Mouse (Mus musculus) C2C12 (cell line): ENCODE measurements at regions not wholly inside any gene's neighbourhood (a gene's known extent, or its start where the extent isn't known, plus 50 kb on each side); places are given as distances from the start of the nearest gene placed in this dataset.

Source experiments
- CEBPB ChIP-seq: IDR thresholded peaks from one replicate; pipeline ENCODE4 v1.6.1; 2011; ENCODE audit warnings: low read depth, mild to moderate bottlenecking, control low read depth, moderate library complexity
- CTCF ChIP-seq: IDR thresholded peaks from one replicate; pipeline ENCODE4 v1.5.1; 2011; ENCODE audit not compliant: control insufficient read depth, insufficient read depth, insufficient read length
- MAX ChIP-seq: IDR thresholded peaks from one replicate; pipeline ENCODE4 v1.6.1; 2011; ENCODE audit warnings: mild to moderate bottlenecking, control low read depth
- MYOG ChIP-seq: IDR thresholded peaks from one replicate; pipeline ENCODE4 v1.6.1; 2011; ENCODE audit not compliant: control insufficient read depth, insufficient read length; ENCODE audit errors: extremely low read depth
- USF1 ChIP-seq: IDR thresholded peaks from one replicate; pipeline ENCODE4 v1.6.1; 2011; ENCODE audit warnings: low read depth, mild to moderate bottlenecking, control low read depth, moderate library complexity

DNA sequence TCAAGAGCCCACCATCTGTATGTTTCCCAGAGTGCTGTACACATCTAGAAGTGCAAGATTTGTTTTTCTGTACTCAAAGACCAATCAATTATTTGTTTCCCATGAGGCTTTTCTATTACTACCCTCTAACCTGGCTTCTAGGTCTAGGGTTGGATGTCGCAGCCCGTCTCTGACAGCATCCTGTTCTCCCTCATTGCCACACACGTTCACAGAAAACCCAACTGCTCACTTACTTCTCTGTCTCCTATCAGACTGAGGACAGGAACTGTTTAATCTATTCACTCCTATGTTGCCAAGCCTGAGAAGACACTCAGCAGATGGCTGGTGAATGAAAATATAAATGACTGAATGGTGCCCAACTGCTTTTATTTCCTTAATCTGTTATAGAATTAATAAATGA, 109.6 kb upstream of the Pcgf5 start:
- no peak for TF ChIP-seq USF1
- TF ChIP-seq CTCF, result no peak
- no peak for TF ChIP-seq CEBPB
- no peak for TF ChIP-seq MYOG
- TF ChIP-seq MAX, result no peak
